Mouse (Mus musculus) MEL (cell line): ENCODE measurements around the gene Slco2b1. TPM values are rescaled to one million over a fixed set of nuclear protein-coding genes. Genes with fewer than 3 reads are reported as not detected.

ENCODE experiments used
- DNase-seq: peaks from one replicate; pipeline ENCODE4 v3.0.0; 2011; ENCODE audit warnings: low read depth, low spot score
- H3K27ac ChIP-seq: 2 replicates; pipeline ENCODE4 v1.5.1; 2012; ENCODE audit warnings: low read depth, mild to moderate bottlenecking, control low read depth, low read length, moderate library complexity; ENCODE audit not compliant: control insufficient read depth
- H3K27me3 ChIP-seq, 2 experiments: fragments of 150-350 bp in 1 of 2; sonication (generic) in 1 of 2; 2 replicates each; pipeline ENCODE4 v1.6.1; 2012; ENCODE audit warnings: low read length in 2 of 2, mild to moderate bottlenecking in 2 of 2, improper control_type of control experiment in 1 of 2, moderate library complexity in 1 of 2; ENCODE audit not compliant: insufficient read depth in 2 of 2, control insufficient read depth in 1 of 2
- H3K36me3 ChIP-seq, 2 experiments: 2 replicates each; pipeline ENCODE4 v1.6.1; 2012 to 2014; ENCODE audit warnings: low read length in 2 of 2, improper control_type of control experiment in 1 of 2, inconsistent platforms in 1 of 2, mild to moderate bottlenecking in 1 of 2; ENCODE audit not compliant: insufficient read depth in 2 of 2, control insufficient read depth in 1 of 2
- H3K4me1 ChIP-seq, 2 experiments: fragments of 150-350 bp in 1 of 2; sonication (generic) in 1 of 2; 2 replicates each; pipeline ENCODE4 v1.6.1; 2012; ENCODE audit warnings: low read length in 2 of 2, improper control_type of control experiment in 1 of 2, mild to moderate bottlenecking in 1 of 2; ENCODE audit not compliant: insufficient read depth in 2 of 2, control insufficient read depth in 1 of 2
- H3K4me3 ChIP-seq, 2 experiments: fragments of 150-350 bp in 1 of 2; sonication (generic) in 1 of 2; 2 replicates each; pipeline ENCODE4 v1.5.1; 2012; ENCODE audit warnings: low read depth in 2 of 2, low read length in 2 of 2, mild to moderate bottlenecking in 2 of 2, moderate library complexity in 2 of 2, control low read depth in 1 of 2, improper control_type of control experiment in 1 of 2; ENCODE audit not compliant: control insufficient read depth in 1 of 2, insufficient read depth in 1 of 2
- H3K79me2 ChIP-seq: 2 replicates; pipeline ENCODE4 v1.6.1; 2012; ENCODE audit warnings: mild to moderate bottlenecking, low read length, moderate library complexity; ENCODE audit not compliant: control insufficient read depth, poor library complexity, insufficient read depth
- H3K9ac ChIP-seq: 2 replicates; pipeline ENCODE4 v1.6.1; 2012; ENCODE audit warnings: low read depth, mild to moderate bottlenecking, control low read depth, low read length, moderate library complexity; ENCODE audit not compliant: control insufficient read depth, poor library complexity, severe bottlenecking
- H3K9me3 ChIP-seq: fragments of 150-350 bp; sonication (generic); replicated peaks from 2 replicates; pipeline ENCODE4 v1.6.1; 2012; ENCODE audit warnings: mild to moderate bottlenecking, low read length, improper control_type of control experiment, moderate library complexity; ENCODE audit not compliant: insufficient read depth
- BHLHE40 ChIP-seq: IDR thresholded peaks from 2 replicates; pipeline ENCODE4 v1.6.1; 2012; ENCODE audit warnings: low read depth, mild to moderate bottlenecking, inconsistent platforms, low read length, improper control_type of control experiment, borderline replicate concordance
- CHD1 ChIP-seq: IDR thresholded peaks from 2 replicates; pipeline ENCODE4 v1.6.1; 2012; ENCODE audit warnings: low read depth, mild to moderate bottlenecking, inconsistent platforms, low read length, improper control_type of control experiment
- CHD2 ChIP-seq: IDR thresholded peaks from 2 replicates; pipeline ENCODE4 v1.6.1; 2011; ENCODE audit warnings: low read length, improper control_type of control experiment
- CTCF ChIP-seq, 3 experiments: IDR thresholded peaks in 2 of 3; conservative IDR thresholded peaks in 1 of 3; 2 replicates each; pipeline ENCODE4 v1.5.1; 2011 to 2012; ENCODE audit warnings: low read length in 3 of 3, low read depth in 2 of 3, mild to moderate bottlenecking in 2 of 3, improper control_type of control experiment in 1 of 3, inconsistent platforms in 1 of 3, mixed read lengths in 1 of 3, moderate library complexity in 1 of 3; ENCODE audit not compliant: control insufficient read depth in 1 of 3, insufficient read depth in 1 of 3, poor library complexity in 1 of 3, severe bottlenecking in 1 of 3
- ELF1 ChIP-seq: IDR thresholded peaks from 2 replicates; pipeline ENCODE4 v1.6.1; 2014; ENCODE audit warnings: low read depth, mild to moderate bottlenecking, inconsistent platforms, low read length, improper control_type of control experiment, moderate library complexity
- EP300 ChIP-seq, 2 experiments: IDR thresholded peaks; 2 replicates each; pipeline ENCODE4 v1.6.1; 2011; ENCODE audit warnings: improper control_type of control experiment in 2 of 2, low read length in 2 of 2, low read depth in 1 of 2, mild to moderate bottlenecking in 1 of 2
- GABPA ChIP-seq: IDR thresholded peaks from 2 replicates; pipeline ENCODE4 v1.6.1; 2012; ENCODE audit warnings: low read depth, mild to moderate bottlenecking, inconsistent platforms, low read length, improper control_type of control experiment, moderate library complexity
- GATA1 ChIP-seq: IDR thresholded peaks from 2 replicates; pipeline ENCODE4 v1.6.1; 2011; ENCODE audit warnings: low read depth, low read length, improper control_type of control experiment
- HCFC1 ChIP-seq: IDR thresholded peaks from 2 replicates; pipeline ENCODE4 v1.6.1; 2012; ENCODE audit warnings: low read depth, mild to moderate bottlenecking, inconsistent platforms, low read length, improper control_type of control experiment, moderate library complexity
- KAT2A ChIP-seq: conservative IDR thresholded peaks from 2 replicates; pipeline ENCODE4 v1.6.1; 2012; ENCODE audit warnings: low read depth, low read length, improper control_type of control experiment, inconsistent platforms
- MAFK ChIP-seq: IDR thresholded peaks from 2 replicates; pipeline ENCODE4 v1.6.1; 2011; ENCODE audit warnings: low read depth, mild to moderate bottlenecking, low read length, improper control_type of control experiment, borderline replicate concordance
- MAZ ChIP-seq: IDR thresholded peaks from 2 replicates; pipeline ENCODE4 v1.6.1; 2012; ENCODE audit warnings: low read depth, mild to moderate bottlenecking, inconsistent platforms, low read length, improper control_type of control experiment
- MEF2A ChIP-seq: IDR thresholded peaks from 2 replicates; pipeline ENCODE4 v1.6.1; 2014; ENCODE audit warnings: low read depth, mild to moderate bottlenecking, inconsistent platforms, low read length, improper control_type of control experiment; ENCODE audit not compliant: poor library complexity, insufficient replicate concordance, severe bottlenecking; ENCODE audit errors: extremely low read depth
- MYC ChIP-seq: IDR thresholded peaks from 2 replicates; pipeline ENCODE4 v1.6.1; 2011; ENCODE audit warnings: low read depth, mild to moderate bottlenecking, low read length, improper control_type of control experiment, moderate library complexity
- NELFE ChIP-seq: IDR thresholded peaks from 2 replicates; pipeline ENCODE4 v1.6.1; 2011; ENCODE audit warnings: low read depth, low read length, improper control_type of control experiment
- NRF1 ChIP-seq: IDR thresholded peaks from 2 replicates; pipeline ENCODE4 v1.6.1; 2014; ENCODE audit warnings: low read depth, mild to moderate bottlenecking, inconsistent platforms, low read length, improper control_type of control experiment, moderate library complexity; ENCODE audit not compliant: poor library complexity, insufficient read depth, severe bottlenecking
- POLR2A ChIP-seq, 2 experiments: IDR thresholded peaks; 2 replicates each; pipeline ENCODE4 v1.6.1; 2011 to 2012; ENCODE audit warnings: low read length in 2 of 2, mild to moderate bottlenecking in 2 of 2, control low read depth in 1 of 2, improper control_type of control experiment in 1 of 2, low read depth in 1 of 2, moderate library complexity in 1 of 2; ENCODE audit not compliant: control insufficient read depth in 1 of 2, insufficient read depth in 1 of 2, poor library complexity in 1 of 2
- POLR2AphosphoS2 ChIP-seq: IDR thresholded peaks from 2 replicates; pipeline ENCODE4 v1.6.1; 2011; ENCODE audit warnings: low read length, improper control_type of control experiment
- POLR2AphosphoS5 ChIP-seq: IDR thresholded peaks from 2 replicates; pipeline ENCODE4 v1.6.1; 2012; ENCODE audit warnings: low read depth, borderline replicate concordance, mild to moderate bottlenecking, inconsistent platforms, low read length, moderate library complexity, mixed read lengths
- RAD21 ChIP-seq: IDR thresholded peaks from 2 replicates; pipeline ENCODE4 v1.6.1; 2011; ENCODE audit warnings: mild to moderate bottlenecking, low read depth, low read length, improper control_type of control experiment
- RCOR1 ChIP-seq: IDR thresholded peaks from 2 replicates; pipeline ENCODE4 v1.6.1; 2012; ENCODE audit warnings: low read depth, mild to moderate bottlenecking, inconsistent platforms, low read length, improper control_type of control experiment
- SIN3A ChIP-seq: IDR thresholded peaks from 2 replicates; pipeline ENCODE4 v1.6.1; 2012; ENCODE audit warnings: low read length, improper control_type of control experiment, inconsistent platforms
- SMC3 ChIP-seq: IDR thresholded peaks from 2 replicates; pipeline ENCODE4 v1.6.1; 2011; ENCODE audit warnings: low read depth, low read length, improper control_type of control experiment
- TAL1 ChIP-seq: IDR thresholded peaks from 2 replicates; pipeline ENCODE4 v1.6.1; 2012; ENCODE audit warnings: mild to moderate bottlenecking, inconsistent platforms, low read length, moderate library complexity, mixed read lengths
- TBP ChIP-seq: IDR thresholded peaks from 2 replicates; pipeline ENCODE4 v1.8.0; 2011; ENCODE audit warnings: low read depth, low read length, improper control_type of control experiment
- TCF12 ChIP-seq: IDR thresholded peaks from 2 replicates; pipeline ENCODE4 v1.6.1; 2014; ENCODE audit warnings: low read depth, mild to moderate bottlenecking, inconsistent platforms, low read length, improper control_type of control experiment, moderate library complexity
- UBTF ChIP-seq: IDR thresholded peaks from 2 replicates; pipeline ENCODE4 v1.6.1; 2012; ENCODE audit warnings: low read depth, mild to moderate bottlenecking, inconsistent platforms, low read length, improper control_type of control experiment, moderate library complexity, borderline replicate concordance; ENCODE audit not compliant: insufficient read depth
- USF1 ChIP-seq: IDR thresholded peaks from 2 replicates; pipeline ENCODE4 v1.6.1; 2014; ENCODE audit warnings: low read depth, mild to moderate bottlenecking, inconsistent platforms, low read length, improper control_type of control experiment, moderate library complexity
- ZC3H11A ChIP-seq: IDR thresholded peaks from 2 replicates; pipeline ENCODE4 v1.6.1; 2012; ENCODE audit warnings: low read depth, mild to moderate bottlenecking, inconsistent platforms, low read length, improper control_type of control experiment
- ZKSCAN1 ChIP-seq: IDR thresholded peaks from 2 replicates; pipeline ENCODE4 v1.6.1; 2012; ENCODE audit warnings: low read depth, mild to moderate bottlenecking, inconsistent platforms, low read length, improper control_type of control experiment, moderate library complexity
- polyA plus RNA-seq, 2 experiments: library from polyadenylated mRNA; stranded (reverse) in 1 of 2; unstranded in 1 of 2; fragments of >175 nt in 1 of 2; fragments of >200 nt in 1 of 2; gene quantifications; 2 replicates each; pipeline versions ENCODE4 v1.2.1 to v1.2.4; 2012; ENCODE audit warnings: low replicate concordance in 2 of 2, low read depth in 1 of 2; ENCODE audit not compliant: insufficient read length in 2 of 2, insufficient read depth in 1 of 2, missing spikeins in 1 of 2
- total RNA-seq: library from RNA; depleted of rRNA; stranded (reverse); fragments of 300-350 nt; gene quantifications from 2 replicates; pipeline ENCODE4 v1.2.3, GENCODE M21; 2012

The Slco2b1 gene
- total and polyA plus RNA-seq, 3 experiments, result 0.06 TPM; not detected in 2

GRCm38 (mm10) chr7:99625722-99626375 is 85.3 kb downstream of the Slco2b1 start:
- H3K27ac ChIP-seq, result no peak overlapping the region
- H3K9me3 ChIP-seq, result no peaks in the 10 kb centered on the region
- no peaks in the 10 kb centered on the region for H3K79me2 ChIP-seq
- no peak overlapping the region for H3K9ac ChIP-seq
- no peaks in the 10 kb centered on the region for H3K36me3 ChIP-seq
- no peak for DNase-seq
- peaks cover 2 to 5% of the 10 kb centered on the region in 2 experiments for H3K27me3 ChIP-seq
- no peak overlapping the region for H3K4me3 ChIP-seq
- H3K4me1 ChIP-seq, result no peaks in the 10 kb centered on the region
- peak in 1 of 3 experiments; percentile 31; a peak in 3 of 6 replicates for TF ChIP-seq CTCF (IDR thresholded peaks at IDR 0.05 in 2 of 3, conservative IDR thresholded peaks at IDR 0.05 in 1 of 3; ENCODE audit: control insufficient read depth in 1 of 3, insufficient read depth in 1 of 3, low read depth in 2 of 3, low read length in 3 of 3, poor library complexity in 1 of 3, severe bottlenecking in 1 of 3)
- no peak for TF ChIP-seq CHD2

- no peak overlapping the region for H3K27ac ChIP-seq
- DNase-seq, result peak; percentile 55
- H3K4me3 ChIP-seq, result no peak overlapping the region
- no peaks in the 10 kb centered on the region for H3K36me3 ChIP-seq
- no peaks in the 10 kb centered on the region for H3K4me1 ChIP-seq
- no peak overlapping the region for H3K9ac ChIP-seq
- no peaks in the 10 kb centered on the region for H3K79me2 ChIP-seq
- H3K27me3 ChIP-seq, result peaks cover 5 to 8% of the 10 kb centered on the region in 2 experiments
- no peaks in the 10 kb centered on the region for H3K9me3 ChIP-seq
- no peak for TF ChIP-seq GATA1
- no peak for TF ChIP-seq KAT2A
- TF ChIP-seq EP300 (IDR thresholded peaks at IDR 0.05; ENCODE audit: low read depth in 1 of 2, low read length in 2 of 2), result no peak
- no peak for TF ChIP-seq ELF1
- TF ChIP-seq TCF12, result no peak
- TF ChIP-seq USF1, result no peak
- no peak for TF ChIP-seq RCOR1
- no peak for TF ChIP-seq UBTF
- TF ChIP-seq ZKSCAN1, result no peak
- no peak for TF ChIP-seq TBP
- no peak for TF ChIP-seq NRF1
- TF ChIP-seq MYC, result no peak
- no peak for TF ChIP-seq TAL1
- no peak for TF ChIP-seq POLR2AphosphoS2
- no peak for TF ChIP-seq GABPA
- TF ChIP-seq POLR2A (IDR thresholded peaks at IDR 0.05; ENCODE audit: control insufficient read depth in 1 of 2, insufficient read depth in 1 of 2, low read depth in 1 of 2, low read length in 2 of 2, poor library complexity in 1 of 2), result no peak
- 0 out of 2 replicates have a peak, but pooled peaks have one; percentile 23 for TF ChIP-seq SIN3A
- no peak for TF ChIP-seq CHD2
- TF ChIP-seq CHD1, result no peak
- TF ChIP-seq POLR2AphosphoS5, result no peak
- TF ChIP-seq CTCF (IDR thresholded peaks at IDR 0.05 in 2 of 3, conservative IDR thresholded peaks at IDR 0.05 in 1 of 3; ENCODE audit: control insufficient read depth in 1 of 3, insufficient read depth in 1 of 3, low read depth in 2 of 3, low read length in 3 of 3, poor library complexity in 1 of 3, severe bottlenecking in 1 of 3), result peak; percentile 36 to 76 (median 71)
- TF ChIP-seq NELFE, result no peak
- TF ChIP-seq SMC3, result peak; percentile 90
- no peak for TF ChIP-seq MAFK
- TF ChIP-seq MAZ, result no peak
- TF ChIP-seq MEF2A, result no peak
- peak; percentile 80 for TF ChIP-seq RAD21
- no peak for TF ChIP-seq BHLHE40
- TF ChIP-seq HCFC1, result no peak
- peak; percentile 86 for TF ChIP-seq ZC3H11A
These were observed 92.3 kb downstream of the Slco2b1 start for GRCm38 (mm10) chr7:99618860-99619259.
